Mouse (Mus musculus) hindbrain, postnatal 0 days (tissue): ENCODE measurements around the gene Trmt11. TPM values are rescaled to one million over a fixed set of nuclear protein-coding genes. Genes with fewer than 3 reads are reported as not detected.

Experiments
- ATAC-seq: fragments of 200-750 bp; cut with Nextera tagmentation; 2 replicates; pipeline ENCODE4 v1.8.0; 2017; ENCODE audit warnings: mild to moderate bottlenecking, moderate TSS enrichment, moderate library complexity
- DNase-seq: peaks from one replicate; pipeline ENCODE4 v3.0.0-alpha.2; 2015; ENCODE audit warnings: low spot score
- H3K27ac ChIP-seq: fragments of 300-500 bp; sonication (generic); 2 replicates; pipeline ENCODE4 v1.5.1; 2014; ENCODE audit warnings: mild to moderate bottlenecking
- H3K27me3 ChIP-seq: fragments of 300-500 bp; sonication (generic); 2 replicates; pipeline ENCODE4 v1.6.1; 2014; ENCODE audit warnings: low read length, mixed read lengths; ENCODE audit not compliant: insufficient read depth
- H3K36me3 ChIP-seq: fragments of 300-500 bp; sonication (generic); 2 replicates; pipeline ENCODE4 v1.6.1; 2014; ENCODE audit warnings: low read length, mixed read lengths; ENCODE audit not compliant: insufficient read depth
- H3K4me1 ChIP-seq: fragments of 300-500 bp; sonication (generic); 2 replicates; pipeline ENCODE4 v1.6.1; 2014; ENCODE audit warnings: antibody characterized with exemption, low read length, mixed read lengths; ENCODE audit not compliant: insufficient read depth
- H3K4me2 ChIP-seq: fragments of 300-500 bp; sonication (generic); 2 replicates; pipeline ENCODE4 v1.6.1; 2014; ENCODE audit warnings: low read depth, mild to moderate bottlenecking, low read length, moderate library complexity, mixed read lengths
- H3K4me3 ChIP-seq: fragments of 300-500 bp; sonication (generic); 2 replicates; pipeline ENCODE4 v1.5.1; 2014; ENCODE audit warnings: low read length
- H3K9ac ChIP-seq: fragments of 300-500 bp; sonication (generic); replicated peaks from 2 replicates; pipeline ENCODE4 v1.6.1; 2014; ENCODE audit warnings: mild to moderate bottlenecking, low read length, moderate library complexity, mixed read lengths
- H3K9me3 ChIP-seq: fragments of 300-500 bp; sonication (generic); 2 replicates; pipeline ENCODE4 v1.6.1; 2016; ENCODE audit warnings: low read length, mixed read lengths
- CTCF ChIP-seq: IDR thresholded peaks from 2 replicates; pipeline ENCODE4 v1.5.1; 2016; ENCODE audit warnings: antibody characterized with exemption, control low read depth, low read depth
- WGBS: fragments of 180-500 bp; shearing (Covaris S2); extraction: QIAGEN DNeasy Blood & Tissue Kit; methylation state at CpG from one replicate; pipeline ENCODE4 v1.1.7; 2014; 5-methylcytosine and 5-hydroxymethylcytosine counted together
- polyA plus RNA-seq: library from polyadenylated mRNA; unstranded; fragments of >200 nt; fragmentation: Nextera tagmentation; extraction: Ambion mirVana; gene quantifications from 2 replicates; pipeline ENCODE4 v1.2.1, GENCODE M21; 2015
- total RNA-seq: library from RNA; depleted of rRNA; stranded (reverse); fragments of >200 nt; gene quantifications from 2 replicates; pipeline ENCODE4 v1.2.3, GENCODE M21; 2014

Gene Trmt11
- total and polyA plus RNA-seq, 2 experiments from 2014 or later = 4.5 to 16.7 TPM

DNA sequence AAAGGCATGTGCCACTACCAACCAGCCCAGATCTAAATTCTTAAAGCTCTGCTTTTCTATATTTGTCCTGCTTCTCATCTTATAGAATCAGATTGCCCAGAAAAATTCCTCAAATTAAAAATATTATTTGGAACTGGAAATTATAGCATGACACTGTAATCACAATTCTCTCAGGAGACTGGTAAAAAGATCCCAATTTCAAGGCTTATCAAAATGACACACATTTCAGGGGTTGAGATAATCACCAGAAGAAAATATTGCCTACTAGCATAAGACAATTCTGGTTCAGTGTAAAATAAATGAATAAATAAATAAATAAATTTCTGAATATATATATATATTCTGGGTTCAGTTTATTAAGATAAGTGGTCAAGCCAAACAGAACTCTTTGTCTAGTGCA, 9.1 kb upstream of the Trmt11 start:
- ATAC-seq = no peak
- TF ChIP-seq CTCF = no peak

DNA sequence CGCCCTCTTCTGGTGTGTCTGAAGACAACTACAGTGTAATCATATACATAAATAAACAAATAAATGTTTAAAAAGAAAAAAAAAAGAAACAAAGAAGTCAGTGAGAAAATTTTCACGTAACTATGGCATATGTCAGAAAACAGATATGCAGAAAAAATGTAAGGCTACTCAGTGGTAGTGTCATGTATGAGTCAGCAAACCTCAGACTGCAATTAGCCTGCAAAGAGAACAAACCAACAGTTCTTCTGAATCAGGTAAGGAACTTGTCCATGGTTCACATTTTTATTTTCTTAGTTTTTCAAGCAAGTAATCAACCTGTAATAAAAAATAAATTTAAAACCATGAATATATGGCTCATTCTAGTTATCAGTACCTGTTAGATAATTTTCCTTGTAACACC, 7.6 kb upstream of the Trmt11 start:
- DNase-seq = no peak
- Histone ChIP-seq H3K4me2 (no peak overlapping the region), H3K4me1 (no peaks in the 10 kb centered on the region), H3K27ac (no peak overlapping the region), H3K9ac (no peak overlapping the region), H3K27me3 (no peaks in the 10 kb centered on the region), H3K4me3 (no peak overlapping the region), H3K9me3 (no peaks in the 10 kb centered on the region), H3K36me3 (no peaks in the 10 kb centered on the region)
- ATAC-seq = no peak
- no peak for TF ChIP-seq CTCF
- 62% methylated on average over 2 of the region's 2 CpGs for WGBS

More for the DNA sequence above, 9.1 kb upstream of the Trmt11 start:
- H3K27me3 ChIP-seq = no peaks in the 10 kb centered on the region
- no peaks in the 10 kb centered on the region for H3K36me3 ChIP-seq
- H3K4me2 ChIP-seq = no peak overlapping the region
- H3K4me3 ChIP-seq = no peak overlapping the region
- no peak for DNase-seq
- no peaks in the 10 kb centered on the region for H3K4me1 ChIP-seq
- H3K27ac ChIP-seq = no peak overlapping the region
- no peaks in the 10 kb centered on the region for H3K9me3 ChIP-seq
- no peak overlapping the region for H3K9ac ChIP-seq

DNA sequence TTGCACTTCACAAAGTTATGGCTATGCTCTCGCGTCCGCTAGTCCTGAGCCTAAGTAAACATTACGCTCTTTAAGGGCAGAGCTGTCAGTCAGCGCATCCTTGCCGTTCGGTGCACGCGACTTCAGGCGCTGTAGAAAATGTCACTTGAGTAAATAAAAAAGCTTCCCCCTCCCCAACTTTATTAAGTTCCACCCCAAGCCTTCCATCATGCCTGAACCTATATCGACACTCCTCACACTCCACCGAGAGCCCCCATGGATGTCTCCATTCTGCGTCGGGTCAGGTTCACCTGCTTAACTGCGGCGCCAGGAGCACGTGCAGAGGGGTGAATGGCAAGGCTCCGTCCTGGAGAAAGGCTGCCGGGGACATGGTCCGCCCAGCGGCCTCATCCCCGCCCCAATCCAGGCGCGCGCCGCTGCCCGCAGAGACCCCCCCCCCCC, 435 bp downstream of the Trmt11 start:
- Histone ChIP-seq H3K27me3 (no peaks in the 10 kb centered on the region), H3K9ac (peak overlapping the region; percentile 79), H3K27ac (peak overlapping the region; percentile 83), H3K4me2 (peak overlapping the region; percentile 62), H3K36me3 (peaks cover 5% of the 10 kb centered on the region; the same call in 1 of the 2 replicates), H3K9me3 (no peaks in the 10 kb centered on the region), H3K4me3 (peak overlapping the region; percentile 90), H3K4me1 (peaks cover 7% of the 10 kb centered on the region; the same call in 1 of the 2 replicates)
- TF ChIP-seq CTCF = no peak
- ATAC-seq (peak; percentile 41), DNase-seq (peak; percentile 26)
- under 1% methylated on average over 21 of the region's 27 CpGs for WGBS

DNA sequence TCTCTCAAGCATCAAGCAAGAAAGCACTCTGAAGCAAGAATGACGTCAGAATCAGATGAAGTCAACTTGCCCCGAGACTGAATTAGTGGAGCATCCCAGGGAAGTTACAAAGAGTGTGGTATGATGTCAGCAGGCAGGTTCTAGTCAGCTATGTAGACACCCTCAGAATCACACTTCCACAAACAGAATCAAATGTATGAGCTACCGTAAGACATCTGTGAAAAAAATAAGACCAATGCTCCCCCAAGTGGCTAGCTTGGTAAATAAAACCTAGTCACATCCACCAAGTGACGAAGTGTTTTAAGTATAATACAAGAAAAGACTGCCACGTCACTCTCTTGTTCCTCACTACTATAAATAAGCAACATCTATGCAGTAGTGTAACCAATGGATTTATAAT, 13.5 kb downstream of the Trmt11 start:
- ATAC-seq = peak; percentile 69; the same call in 1 of the 2 replicates
- TF ChIP-seq CTCF = peak; percentile 32

DNA sequence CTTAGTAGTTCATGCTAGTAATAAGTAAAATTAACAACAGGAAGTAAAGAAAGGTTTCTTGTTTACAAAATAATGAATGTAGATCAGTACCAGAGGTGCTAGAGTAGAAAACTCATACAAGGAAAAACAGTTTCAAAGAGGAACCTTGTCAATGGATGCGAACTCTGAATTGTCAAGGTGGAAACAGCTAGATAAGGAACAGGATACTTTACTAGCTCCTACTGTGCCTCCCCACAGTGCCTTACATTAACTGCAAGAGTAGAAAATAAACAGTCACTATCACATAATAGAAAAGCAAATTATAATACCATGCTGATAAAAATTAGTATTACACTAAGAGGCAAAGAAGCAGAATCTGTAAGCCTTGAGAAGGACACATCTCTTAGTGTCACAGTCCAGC, 14.9 kb downstream of the Trmt11 start:
- Histone ChIP-seq H3K4me1 (no peaks in the 10 kb centered on the region), H3K4me3 (no peak overlapping the region), H3K9me3 (no peaks in the 10 kb centered on the region), H3K4me2 (no peak overlapping the region), H3K9ac (no peak overlapping the region), H3K36me3 (peaks cover 4% of the 10 kb centered on the region; the same call in 1 of the 2 replicates), H3K27me3 (no peaks in the 10 kb centered on the region), H3K27ac (no peak overlapping the region)
- TF ChIP-seq CTCF = no peak
- 97% methylated on average over 1 of the region's 1 CpGs for WGBS
- ATAC-seq (no peak), DNase-seq (no peak)

More for the DNA sequence above, 13.5 kb downstream of the Trmt11 start:
- no peaks in the 10 kb centered on the region for H3K4me1 ChIP-seq
- no peak overlapping the region for H3K4me2 ChIP-seq
- H3K9me3 ChIP-seq = no peaks in the 10 kb centered on the region
- WGBS = 61% methylated on average over 5 of the region's 5 CpGs
- H3K36me3 ChIP-seq = peaks cover 4% of the 10 kb centered on the region; the same call in 1 of the 2 replicates
- H3K27ac ChIP-seq = no peak overlapping the region
- no peak overlapping the region for H3K9ac ChIP-seq
- DNase-seq = peak; percentile 65
- no peaks in the 10 kb centered on the region for H3K27me3 ChIP-seq
- H3K4me3 ChIP-seq = no peak overlapping the region

DNA sequence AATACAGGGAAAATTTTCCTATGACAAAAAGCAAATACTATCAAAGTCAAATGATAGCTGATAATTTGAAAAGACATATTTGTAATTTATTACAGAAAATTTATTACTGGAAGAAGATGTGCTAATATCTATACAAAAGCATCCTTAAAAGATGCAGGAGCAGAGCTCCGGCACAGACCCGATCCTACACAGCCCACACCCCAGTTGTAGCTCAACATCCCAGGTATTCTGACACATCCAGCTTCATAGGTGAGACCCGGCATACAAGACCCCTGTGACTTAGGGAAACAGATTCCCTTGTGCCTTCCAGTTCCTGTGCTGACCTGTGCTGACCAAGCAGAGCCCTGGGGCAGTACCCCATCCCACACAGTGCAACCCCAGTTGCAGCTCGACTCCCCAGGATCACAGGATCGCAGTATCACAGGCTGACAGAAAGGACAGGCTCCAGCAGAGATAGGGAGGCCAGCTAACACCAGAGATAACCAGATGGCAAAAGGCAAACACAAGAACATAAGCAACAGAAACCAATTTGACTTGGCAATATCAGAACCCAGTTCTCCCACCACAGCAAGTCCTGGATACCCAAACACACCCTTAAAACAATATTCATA, 22.8 kb downstream of the Trmt11 start:
- ATAC-seq = no peak
- no peak for TF ChIP-seq CTCF
- 95% methylated on average over 5 of the region's 5 CpGs for WGBS

GRCm38 (mm10) chr10:30566364-30566763, 34.2 kb downstream of the Trmt11 start:
- Histone ChIP-seq H3K27me3 (no peaks in the 10 kb centered on the region), H3K4me1 (no peaks in the 10 kb centered on the region), H3K9ac (no peak overlapping the region), H3K9me3 (no peaks in the 10 kb centered on the region), H3K27ac (no peak overlapping the region), H3K36me3 (no peaks in the 10 kb centered on the region; the same call in 1 of the 2 replicates), H3K4me2 (no peak overlapping the region), H3K4me3 (no peak overlapping the region)
- ATAC-seq (no peak), DNase-seq (no peak)
- TF ChIP-seq CTCF = no peak

More for the DNA sequence above, 22.8 kb downstream of the Trmt11 start:
- DNase-seq = no peak
- Histone ChIP-seq H3K27me3 (no peaks in the 10 kb centered on the region), H3K36me3 (peaks cover 3% of the 10 kb centered on the region; the same call in 1 of the 2 replicates), H3K27ac (no peak overlapping the region), H3K9me3 (no peaks in the 10 kb centered on the region), H3K9ac (no peak overlapping the region), H3K4me3 (no peak overlapping the region), H3K4me1 (no peaks in the 10 kb centered on the region), H3K4me2 (no peak overlapping the region)
